Mouse (Mus musculus) bone marrow, adult 2 months (tissue): ENCODE measurements around the gene 2210010C04Rik.

Experiments used
- CTCF ChIP-seq: fragments of 200-500 bp; IDR thresholded peaks from 2 replicates; pipeline ENCODE4 v1.5.1; 2011; ENCODE audit warnings: low read length, control low read depth; ENCODE audit not compliant: control insufficient read depth, insufficient read depth
- POLR2A ChIP-seq: fragments of 200-500 bp; IDR thresholded peaks from 2 replicates; pipeline ENCODE4 v1.6.1; 2011; ENCODE audit warnings: low read depth, mild to moderate bottlenecking, control low read depth, low read length, borderline replicate concordance; ENCODE audit not compliant: control insufficient read depth

DNA sequence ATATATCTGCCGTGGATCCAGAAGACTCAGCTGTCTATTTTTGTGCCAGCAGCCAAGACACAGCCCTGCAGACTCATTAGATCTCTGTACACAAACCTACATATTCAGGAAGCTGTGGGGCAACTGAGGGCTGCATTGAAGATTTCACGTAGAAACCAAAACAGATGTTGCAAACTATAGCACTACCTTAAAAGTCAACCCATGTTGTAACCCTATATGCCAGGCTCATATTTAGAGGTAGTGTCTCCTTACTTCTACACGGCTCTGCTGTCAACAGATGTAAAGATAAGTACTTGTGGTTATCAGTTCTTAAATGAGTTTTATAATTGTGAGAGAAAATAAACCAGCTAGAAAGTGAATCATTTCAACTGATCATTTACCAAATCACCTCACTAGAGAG lies 27.4 kb upstream of the 2210010C04Rik start:
- TF ChIP-seq POLR2A (no peak), CTCF (no peak)
